In the genomic region with DNA sequence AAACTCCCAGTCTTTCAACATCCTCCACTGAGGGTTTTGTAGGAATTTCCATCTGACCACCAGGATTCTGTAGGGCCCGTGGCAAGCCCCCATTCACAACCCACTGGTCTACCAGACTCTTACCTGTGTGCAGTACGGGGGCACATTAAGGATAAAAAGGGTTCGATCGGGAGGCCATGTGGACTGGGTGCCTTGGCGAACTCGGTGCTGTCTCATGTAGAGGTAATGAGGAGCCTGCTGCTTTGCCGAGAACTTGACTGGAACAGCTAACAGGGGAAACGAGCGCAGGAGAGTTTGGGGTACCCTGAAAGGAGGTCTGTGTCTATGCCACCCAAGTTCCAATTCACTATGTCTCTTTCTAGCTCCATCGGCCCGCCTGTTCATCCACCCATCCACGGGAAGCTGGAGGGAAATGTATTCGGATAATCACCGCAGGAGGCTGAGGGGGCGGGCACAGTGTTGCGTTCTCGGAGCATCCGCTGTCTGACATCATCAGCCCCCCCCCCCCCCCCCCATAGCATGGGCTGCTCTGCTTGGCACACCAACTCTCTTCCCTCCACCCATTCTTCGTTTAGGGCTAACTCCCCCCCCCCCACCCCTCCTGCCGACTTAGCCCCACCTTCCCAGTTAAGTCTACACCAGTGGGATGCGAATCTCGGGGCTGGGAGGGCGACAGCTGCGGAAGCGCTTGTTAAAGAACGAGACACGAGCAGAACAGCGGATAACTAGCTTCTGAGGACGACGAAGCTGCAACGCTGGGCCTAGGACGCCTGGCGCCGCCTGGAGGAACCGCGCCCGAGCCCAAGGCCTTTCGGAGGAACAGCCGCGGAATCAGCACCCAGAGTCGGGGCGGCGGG, we compare ENCODE assay signal across 1 mouse cellular context.
A peak's percentile ranks its signal among the peaks of the same experiment; 100 is the strongest.
TF ChIP-seq lines count a peak whose summit lies in the region.

No protein-coding gene starts in this region.

TF ChIP-seq in myocyte, 11 proteins besides CTCF, POLR2A, EP300 and RAD21 (continued from another document):
- TF ChIP-seq MYOD1 (IDR thresholded peaks at IDR 0.05; ENCODE audit: control insufficient read depth in 1 of 3, insufficient read length in 2 of 3, low read depth in 2 of 3), result peak in 1 of 3 experiments; percentile 32
- no peak for TF ChIP-seq USF1 (IDR thresholded peaks at IDR 0.05; ENCODE audit: low read depth)
TF ChIP-seq in myocyte: peak in this region for 2.
